Mouse (Mus musculus) liver, embryonic 11.5 days (tissue): ENCODE data around the gene Prr29. TPM values are rescaled to one million over a fixed set of nuclear protein-coding genes. Genes with fewer than 3 reads are reported as not detected.
A peak's percentile ranks its signal among the peaks of the same experiment; 100 is the strongest.
"Not testable (repeated sequence)": the region's sequence is repeated elsewhere in the genome, so short reads cannot be mapped to it uniquely, and the experiment has no call there.

ENCODE experiments used
- ATAC-seq: fragments of 200-750 bp; cut with Nextera tagmentation; replicated peaks from 2 replicates; pipeline ENCODE4 v1.8.0; 2017; ENCODE audit warnings: moderate number of reproducible peaks, mild to moderate bottlenecking, moderate TSS enrichment, moderate library complexity; ENCODE audit not compliant: low FRiP score
- DNase-seq: peaks from one replicate; pipeline ENCODE4 v3.0.0-alpha.2; 2017; ENCODE audit warnings: low spot score
- H3K27ac ChIP-seq: fragments of 300-500 bp; sonication (generic); 2 replicates; pipeline ENCODE4 v1.5.1; 2014; ENCODE audit warnings: mild to moderate bottlenecking, low read depth, low read length, control low read depth
- H3K27me3 ChIP-seq: fragments of 300-500 bp; sonication (generic); replicated peaks from 2 replicates; pipeline ENCODE4 v1.6.1; 2014; ENCODE audit warnings: low read length, mixed read lengths; ENCODE audit not compliant: control insufficient read depth, insufficient read depth
- H3K36me3 ChIP-seq: fragments of 300-500 bp; sonication (generic); 2 replicates; pipeline ENCODE4 v1.6.1; 2014; ENCODE audit warnings: mild to moderate bottlenecking, low read length, moderate library complexity, mixed read lengths; ENCODE audit not compliant: control insufficient read depth, insufficient read depth
- H3K4me1 ChIP-seq: fragments of 300-500 bp; sonication (generic); replicated peaks from 2 replicates; pipeline ENCODE4 v1.6.1; 2014; ENCODE audit warnings: low read length, mixed read lengths; ENCODE audit not compliant: control insufficient read depth, insufficient read depth
- H3K4me2 ChIP-seq: fragments of 300-500 bp; sonication (generic); 2 replicates; pipeline ENCODE4 v1.6.1; 2014; ENCODE audit warnings: mild to moderate bottlenecking, control low read depth, moderate library complexity
- H3K4me3 ChIP-seq: fragments of 300-500 bp; sonication (generic); 2 replicates; pipeline ENCODE4 v1.5.1; 2014; ENCODE audit warnings: low read depth, low read length, control low read depth
- H3K9ac ChIP-seq: fragments of 300-500 bp; sonication (generic); 2 replicates; pipeline ENCODE4 v1.6.1; 2014; ENCODE audit warnings: low read depth, low read length, control low read depth
- H3K9me3 ChIP-seq: fragments of 300-500 bp; sonication (generic); 2 replicates; pipeline ENCODE4 v1.6.1; 2016; ENCODE audit warnings: low read length, inconsistent platforms, mixed read lengths; ENCODE audit not compliant: control insufficient read depth
- WGBS: fragments of 180-500 bp; shearing (Covaris S2); extraction: QIAGEN DNeasy Blood & Tissue Kit; methylation state at CpG from one replicate; pipeline ENCODE4 v1.1.7; 2014; 5-methylcytosine and 5-hydroxymethylcytosine counted together
- polyA plus RNA-seq: library from polyadenylated mRNA; unstranded; fragments of >200 nt; fragmentation: Nextera tagmentation; extraction: Ambion mirVana; gene quantifications from 2 replicates; pipeline ENCODE4 v1.2.1, GENCODE M21; 2014

Prr29 gene
- polyA plus RNA-seq, 1 experiment from 2014 or later = not detected

DNA sequence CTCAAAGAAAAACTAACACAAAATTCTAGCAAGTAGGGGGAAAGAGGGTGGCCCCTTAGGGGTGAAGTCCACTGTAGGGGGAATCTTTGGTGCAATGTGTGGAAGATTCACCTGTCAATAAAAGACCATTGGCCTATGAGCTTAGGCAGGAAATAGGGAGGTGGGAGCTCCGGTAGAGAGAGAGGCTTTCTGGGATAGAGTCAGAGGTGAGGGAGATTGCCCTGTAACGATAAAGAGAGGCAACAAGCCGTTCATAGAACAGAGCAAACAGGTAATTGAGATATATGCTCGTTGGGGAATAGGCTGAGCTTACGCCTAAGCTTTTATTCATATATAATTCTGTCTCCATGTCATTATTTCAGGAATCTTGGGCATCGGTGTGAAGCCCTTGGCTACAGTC, 21.7 kb downstream of the Prr29 start:
- Histone ChIP-seq H3K36me3 (no peaks in the 10 kb centered on the region), H3K9me3 (no peaks in the 10 kb centered on the region), H3K4me1 (peaks cover 47% of the 10 kb centered on the region), H3K4me2 (peak overlapping the region; percentile 55), H3K9ac (no peak overlapping the region), H3K4me3 (peak overlapping the region; percentile 25), H3K27ac (no peak overlapping the region), H3K27me3 (no peaks in the 10 kb centered on the region)
- ATAC-seq (no peak), DNase-seq (no peak)
- WGBS = 59% methylated on average over 6 of the region's 6 CpGs

DNA sequence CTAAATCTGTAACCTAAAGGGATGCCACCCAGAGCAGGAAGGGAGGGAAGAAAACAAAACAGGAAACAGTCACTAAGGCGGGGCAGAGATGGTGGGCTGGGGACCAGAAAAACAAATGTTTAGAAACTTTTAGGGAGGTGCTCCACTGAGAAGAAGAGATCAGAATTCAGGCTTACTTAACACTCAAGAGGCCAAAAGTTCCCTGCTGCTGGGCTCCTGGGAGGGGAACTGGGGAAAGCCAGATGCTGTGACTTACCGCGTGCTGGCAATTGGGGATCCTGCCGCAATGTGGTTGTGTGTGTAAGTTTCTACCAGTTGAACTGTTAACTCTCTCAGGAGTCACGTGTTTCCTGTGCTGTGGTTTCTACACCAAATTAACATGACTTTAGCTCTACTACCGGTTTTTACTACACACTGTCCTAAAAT, 22.5 kb downstream of the Prr29 start, which contains the start of gene Icam2:
Gene Icam2 (minus strand): TSS at position 285 of the 426 bp plus-strand sequence.
- WGBS = 37% methylated on average over 6 of the region's 6 CpGs
- Histone ChIP-seq H3K27ac (peak within 1 kb of the TSS; percentile 57), H3K27me3 (no peaks in the 10 kb centered on the region), H3K4me1 (peaks cover 45% of the 10 kb centered on the region), H3K9ac (no peak within 1 kb of the TSS), H3K36me3 (no peaks in the 10 kb centered on the region), H3K4me3 (peak within 1 kb of the TSS; percentile 25), H3K4me2 (peak within 1 kb of the TSS; percentile 55), H3K9me3 (no peaks in the 10 kb centered on the region)
- ATAC-seq = no peak
- DNase-seq = no peak

DNA sequence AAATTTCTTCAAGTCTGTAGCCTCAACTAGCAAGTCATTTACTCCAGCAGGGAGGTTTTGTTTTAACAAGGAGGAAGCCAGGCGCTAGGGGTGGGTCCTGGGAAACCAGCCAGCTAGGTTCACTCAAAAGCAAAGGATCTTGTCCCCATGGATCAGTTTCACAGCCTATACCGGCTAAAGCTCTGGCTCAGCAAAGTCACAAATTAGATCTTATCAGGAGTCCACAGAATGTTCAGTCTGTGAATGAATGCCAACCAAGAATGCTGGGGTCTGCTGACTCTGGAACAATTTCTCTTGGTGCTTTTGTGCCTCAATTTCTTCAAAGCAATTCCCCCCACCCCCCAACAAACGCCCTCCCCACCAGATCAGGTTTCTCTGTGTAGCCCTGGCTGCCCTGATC, 24.3 kb downstream of the Prr29 start:
- no peaks in the 10 kb centered on the region for H3K27me3 ChIP-seq
- H3K9ac ChIP-seq = no peak overlapping the region
- H3K27ac ChIP-seq = no peak overlapping the region
- no peak for DNase-seq
- H3K4me1 ChIP-seq = peaks cover 44% of the 10 kb centered on the region
- H3K9me3 ChIP-seq = no peaks in the 10 kb centered on the region
- H3K4me2 ChIP-seq = no peak overlapping the region
- WGBS = 35% methylated on average over 3 of the region's 3 CpGs
- no peak for ATAC-seq
- H3K4me3 ChIP-seq = no peak overlapping the region
- H3K36me3 ChIP-seq = no peaks in the 10 kb centered on the region

DNA sequence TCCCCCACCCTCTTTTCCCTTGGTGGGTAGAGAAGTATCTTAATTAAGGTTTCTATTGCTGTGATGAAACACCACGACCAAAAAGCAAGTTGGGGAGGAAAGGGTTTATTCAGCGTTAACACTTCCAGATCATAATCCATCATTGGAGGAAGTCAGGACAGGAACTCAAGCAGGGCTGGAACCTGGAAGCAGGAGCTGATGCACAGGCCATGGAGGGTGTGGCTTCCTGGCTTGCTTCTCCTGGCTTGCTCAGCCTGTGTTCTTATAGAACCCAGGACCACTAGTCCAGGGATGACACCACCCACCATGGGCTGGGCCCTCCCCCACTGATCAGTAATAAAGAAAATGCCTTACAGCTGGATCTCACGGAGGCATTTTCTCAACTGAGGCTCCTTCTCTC, 25.5 kb downstream of the Prr29 start:
- Histone ChIP-seq H3K27ac (no peak overlapping the region), H3K4me1 (peaks cover 40% of the 10 kb centered on the region), H3K9ac (no peak overlapping the region), H3K27me3 (no peaks in the 10 kb centered on the region), H3K36me3 (no peaks in the 10 kb centered on the region), H3K4me2 (no peak overlapping the region), H3K9me3 (no peaks in the 10 kb centered on the region), H3K4me3 (no peak overlapping the region)
- ATAC-seq (no peak), DNase-seq (no peak)
- WGBS = 46% methylated on average over 3 of the region's 3 CpGs

DNA sequence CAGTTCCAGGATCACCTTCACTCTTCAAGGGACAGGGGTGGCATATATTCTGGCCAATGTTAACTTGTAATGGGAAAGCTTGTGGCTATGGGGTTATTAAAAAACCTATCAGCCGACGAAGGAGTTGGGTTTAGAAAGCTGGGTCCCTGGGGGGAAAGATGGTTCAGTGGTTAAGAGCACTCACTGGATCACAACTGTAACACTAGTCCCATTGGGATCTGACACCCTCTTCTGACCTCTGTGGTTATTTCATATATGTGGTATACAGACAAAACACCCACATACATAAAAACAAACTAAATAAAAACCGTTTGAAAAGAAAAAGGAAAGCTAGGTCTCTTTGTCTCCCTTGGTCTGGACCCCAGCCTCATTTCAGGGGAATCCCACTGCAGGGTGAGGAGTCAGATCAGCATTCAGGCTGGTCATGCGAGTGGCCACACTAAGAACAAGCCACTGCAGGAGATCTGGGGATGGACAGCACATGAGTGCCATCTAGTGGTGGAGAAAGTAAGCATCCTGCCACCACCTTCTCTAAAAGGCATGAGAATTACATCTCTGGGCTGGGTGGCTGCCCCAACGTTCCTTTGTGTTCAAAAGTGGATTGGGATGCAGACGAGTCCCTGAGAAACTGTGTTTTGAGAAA, 26.4 kb downstream of the Prr29 start:
- peak; percentile 42 for ATAC-seq
- Histone ChIP-seq H3K4me1 (peaks cover 34% of the 10 kb centered on the region), H3K4me3 (no peak overlapping the region), H3K36me3 (no peaks in the 10 kb centered on the region; the same call in 1 of the 2 replicates), H3K9me3 (no peaks in the 10 kb centered on the region), H3K9ac (no peak overlapping the region), H3K27me3 (no peaks in the 10 kb centered on the region), H3K4me2 (no peak overlapping the region), H3K27ac (0 out of 2 replicates have a peak overlapping the region, but pooled peaks have one; percentile 52)
- peak; percentile 61 for DNase-seq
- WGBS = 34% methylated on average over 6 of the region's 6 CpGs

DNA sequence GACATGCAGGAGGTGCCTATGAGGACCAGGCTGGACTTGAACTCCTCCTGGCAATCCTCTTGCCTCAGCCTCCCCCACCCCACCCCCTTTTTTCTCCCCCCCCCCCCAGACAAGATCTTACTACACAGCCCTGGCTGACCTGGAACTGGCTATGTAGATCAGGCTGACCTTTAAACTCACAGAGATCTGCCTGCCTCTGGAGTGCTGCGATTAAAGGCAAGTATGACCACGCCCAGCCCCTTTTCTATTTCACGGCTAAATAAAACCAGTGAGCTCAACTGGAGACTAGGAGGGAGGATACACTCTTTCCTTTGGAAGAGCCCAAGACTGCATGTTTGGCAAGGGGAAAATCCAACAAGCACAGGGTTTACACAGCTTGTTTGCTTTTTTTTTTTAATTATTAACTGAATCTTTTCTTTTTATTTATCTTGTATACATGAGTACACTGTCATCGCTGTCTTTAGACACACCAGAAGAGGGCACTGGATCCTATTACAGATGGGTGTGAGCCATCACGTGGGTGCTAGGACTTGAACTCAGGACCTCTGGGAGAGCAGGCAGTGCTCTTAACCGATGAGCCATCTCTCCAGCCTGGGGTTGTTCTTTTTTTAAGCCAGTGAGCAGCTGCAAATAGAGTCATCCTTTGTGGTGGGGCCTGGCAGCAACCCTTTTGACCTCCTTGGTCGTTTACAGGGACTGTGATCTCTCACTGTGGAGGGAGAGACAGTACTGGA, 27.5 kb downstream of the Prr29 start:
- Histone ChIP-seq H3K27me3 (no peaks in the 10 kb centered on the region), H3K4me1 (peaks cover 25% of the 10 kb centered on the region), H3K27ac (peak overlapping the region; percentile 52; the same call in 1 of the 2 replicates), H3K9me3 (no peaks in the 10 kb centered on the region), H3K9ac (no peak overlapping the region; the same call in 1 of the 2 replicates), H3K36me3 (peaks cover 2% of the 10 kb centered on the region; the same call in 1 of the 2 replicates), H3K4me3 (no peak overlapping the region), H3K4me2 (0 out of 2 replicates have a peak overlapping the region, but pooled peaks have one; percentile 4)
- 58% methylated on average over 7 of the region's 7 CpGs for WGBS
- DNase-seq = no peak
- ATAC-seq = peak; percentile 82

DNA sequence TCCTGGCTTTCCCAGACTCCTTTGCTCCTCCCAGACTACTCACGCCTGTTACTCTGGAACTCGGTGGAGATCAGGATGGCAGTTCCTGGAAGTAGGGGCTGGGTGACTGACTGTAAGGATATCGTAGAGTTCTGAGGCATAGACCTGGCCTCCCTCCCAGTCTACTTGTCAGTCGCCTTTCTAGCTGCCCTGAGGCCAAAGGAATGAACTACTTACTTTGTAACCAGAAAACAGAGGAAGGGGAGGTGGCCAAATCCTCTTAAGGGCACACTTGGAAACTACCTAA, 28.0 kb downstream of the Prr29 start:
- 61% methylated on average over 4 of the region's 4 CpGs for WGBS
- peaks cover 24% of the 10 kb centered on the region for H3K4me1 ChIP-seq
- peak overlapping the region; percentile 52 for H3K27ac ChIP-seq
- DNase-seq (no peak), ATAC-seq (no peak)
- no peaks in the 10 kb centered on the region for H3K9me3 ChIP-seq
- peaks cover 2% of the 10 kb centered on the region; the same call in 1 of the 2 replicates for H3K36me3 ChIP-seq
- no peak overlapping the region; the same call in 1 of the 2 replicates for H3K9ac ChIP-seq
- H3K4me3 ChIP-seq = no peak overlapping the region
- H3K27me3 ChIP-seq = no peaks in the 10 kb centered on the region
- H3K4me2 ChIP-seq = no peak overlapping the region

DNA sequence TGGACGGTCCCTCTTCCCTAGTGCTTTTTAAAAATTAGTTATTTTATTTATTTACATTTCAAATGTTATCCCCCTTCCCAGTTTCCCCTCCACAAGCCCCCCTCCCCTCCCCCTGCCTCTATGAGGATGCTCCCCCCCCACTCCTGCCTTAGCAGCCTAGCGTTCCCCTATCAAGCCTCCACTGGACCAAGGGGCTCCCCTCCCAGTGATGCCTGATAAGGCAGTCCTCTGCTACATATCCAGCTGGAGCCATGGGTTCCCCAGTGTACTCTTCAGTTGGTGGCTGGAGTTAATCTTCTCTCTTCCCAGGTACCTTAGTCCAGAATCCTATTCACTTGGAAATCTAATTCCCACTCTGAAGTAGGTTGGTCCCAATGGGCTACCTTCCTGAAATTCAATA, 28.8 kb downstream of the Prr29 start:
- H3K4me3 ChIP-seq, H3K27me3 ChIP-seq, H3K9me3 ChIP-seq, DNase-seq, H3K27ac ChIP-seq, H3K9ac ChIP-seq, ATAC-seq, H3K36me3 ChIP-seq, H3K4me2 ChIP-seq: not testable (repeated sequence)
- 55% methylated on average over 2 of the region's 2 CpGs for WGBS
- peaks cover 24% of the 10 kb centered on the region for H3K4me1 ChIP-seq
